Mouse (Mus musculus): ENCODE data around the gene Amer3.
"Not testable (repeated sequence)": the region's sequence is repeated elsewhere in the genome, so short reads cannot be mapped to it uniquely, and the experiment has no call there.

Gene Amer3

DNA sequence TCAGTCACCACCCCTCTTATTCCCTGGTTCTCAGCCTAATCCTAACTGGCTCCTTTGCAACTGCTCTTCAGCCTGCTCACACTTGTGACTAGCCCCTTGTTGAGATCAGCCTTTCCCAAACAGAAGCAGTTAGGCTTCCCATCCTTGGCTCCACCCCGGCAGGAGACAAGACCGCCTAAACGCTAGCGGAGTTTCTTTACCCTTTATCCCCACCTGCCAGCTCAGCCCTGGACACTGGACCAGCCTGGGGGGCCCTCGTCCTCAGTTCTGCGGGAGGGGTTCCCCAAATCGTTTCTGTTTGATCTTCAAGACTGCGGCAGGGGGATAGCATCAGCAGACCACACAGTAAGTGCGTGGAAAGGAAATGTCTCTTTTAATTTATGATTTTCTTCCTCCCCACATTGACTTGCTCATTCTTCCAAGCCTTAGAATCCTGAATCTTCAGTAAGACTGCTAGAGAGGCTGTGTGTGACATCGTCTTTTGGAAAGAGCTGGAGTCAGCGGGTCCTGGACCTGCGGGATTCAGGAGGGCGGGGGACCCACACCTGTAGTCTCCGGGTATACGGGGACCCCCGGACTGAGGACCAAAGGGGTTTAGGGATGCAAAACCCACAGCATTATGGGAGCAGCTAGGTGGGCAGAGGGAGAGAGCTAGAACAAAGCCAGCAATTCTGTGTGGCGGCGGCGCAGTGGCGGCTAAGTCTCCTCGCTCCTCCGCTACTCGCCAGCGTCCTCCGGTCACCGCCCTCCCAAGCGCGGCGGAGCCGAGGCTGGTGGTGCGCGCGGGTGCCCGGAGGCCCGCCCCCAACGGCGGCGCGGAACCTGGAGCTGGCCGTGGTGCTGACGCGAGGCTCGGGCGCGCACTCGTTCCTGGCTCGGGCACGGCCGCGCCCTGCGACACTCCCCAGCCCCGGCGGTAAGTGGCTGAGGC, at the start of gene Amer3:
TSS of gene Amer3 (plus strand) at position 807 of the 931 bp plus-strand sequence.
- peak; percentile 70 for DNase-seq (ENCODE audit: low spot score)

DNA sequence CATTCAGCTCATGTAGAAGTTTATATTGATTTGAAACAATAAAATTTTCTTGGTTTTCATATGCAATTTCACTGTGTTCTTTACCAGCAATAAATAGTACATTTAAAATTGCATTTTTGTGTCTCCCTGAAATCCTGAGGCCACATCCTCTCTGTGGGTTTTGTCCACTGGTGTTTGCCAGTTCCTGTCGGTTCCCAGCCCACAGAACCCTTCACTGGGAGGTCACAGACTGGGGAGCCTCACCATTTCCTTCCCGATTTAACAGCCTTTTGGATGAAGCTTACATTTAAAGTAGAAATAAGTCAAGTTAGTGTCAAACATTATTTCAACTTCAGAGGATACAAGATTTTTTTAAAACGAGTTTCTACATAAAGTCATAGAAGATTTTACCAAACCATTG, 44.9 kb upstream of the Amer3 start:
- not testable (repeated sequence) for DNase-seq (ENCODE audit: low spot score)

DNA sequence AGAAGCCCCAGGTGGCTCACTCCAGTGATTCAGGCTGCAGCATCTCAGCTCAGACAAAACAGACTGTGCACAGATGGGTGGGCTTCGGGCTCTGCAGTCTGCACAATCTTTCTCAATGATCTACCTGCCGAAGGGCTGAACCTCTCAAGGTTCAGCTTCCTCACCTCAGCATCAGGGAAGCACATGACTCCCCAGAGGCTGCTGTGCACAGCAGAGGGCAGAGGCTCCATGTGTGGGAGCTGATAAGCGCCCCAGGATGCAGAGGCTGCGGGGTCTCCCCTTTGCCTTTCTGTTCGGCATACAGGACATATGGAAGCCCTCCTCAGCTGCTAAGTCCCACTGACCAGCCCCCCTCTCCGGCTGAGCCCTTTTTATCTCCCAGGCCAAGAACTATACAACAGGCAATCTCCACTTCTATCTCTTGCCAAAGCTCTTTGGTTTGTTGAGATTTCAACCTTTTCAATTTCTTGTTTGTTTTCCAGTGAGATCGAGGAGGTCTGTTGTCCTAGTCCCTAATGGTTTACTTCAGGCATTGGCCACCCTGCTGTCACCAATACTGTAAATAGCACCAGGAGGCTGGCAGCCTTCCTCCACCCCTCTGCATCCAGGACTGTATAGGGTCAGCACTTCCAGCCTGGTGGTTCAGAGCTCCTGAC, 44.3 kb upstream of the Amer3 start, which contains the start of gene Cfc1:
TSS of gene Cfc1 (plus strand) at position 606 of the 656 bp plus-strand sequence.
- DNase-seq (ENCODE audit: low spot score): not testable (repeated sequence)

DNA sequence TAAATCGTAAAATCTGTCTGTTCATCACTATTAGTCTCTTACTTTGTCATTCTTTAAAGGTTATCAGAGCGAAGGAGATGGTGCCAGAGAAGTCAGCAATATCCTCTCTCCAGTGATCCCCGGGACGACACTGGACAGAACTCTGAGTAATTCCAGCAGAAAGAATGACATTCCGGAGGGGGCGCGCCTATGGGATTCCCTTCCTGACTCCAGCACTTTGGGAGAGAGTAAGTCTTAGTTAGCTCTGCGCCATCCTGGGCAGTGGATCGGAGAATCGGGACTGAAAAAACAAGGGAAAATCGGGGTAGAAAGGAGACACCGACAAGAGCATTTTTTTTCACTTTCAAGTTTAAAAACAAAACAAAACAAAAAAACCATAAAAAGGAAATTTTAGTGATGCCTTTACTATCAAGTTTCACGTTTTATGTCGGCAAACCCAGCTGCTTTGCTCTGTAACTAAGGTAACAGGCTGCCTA, 43.1 kb upstream of the Amer3 start:
- no peak for DNase-seq (ENCODE audit: low spot score)

DNA sequence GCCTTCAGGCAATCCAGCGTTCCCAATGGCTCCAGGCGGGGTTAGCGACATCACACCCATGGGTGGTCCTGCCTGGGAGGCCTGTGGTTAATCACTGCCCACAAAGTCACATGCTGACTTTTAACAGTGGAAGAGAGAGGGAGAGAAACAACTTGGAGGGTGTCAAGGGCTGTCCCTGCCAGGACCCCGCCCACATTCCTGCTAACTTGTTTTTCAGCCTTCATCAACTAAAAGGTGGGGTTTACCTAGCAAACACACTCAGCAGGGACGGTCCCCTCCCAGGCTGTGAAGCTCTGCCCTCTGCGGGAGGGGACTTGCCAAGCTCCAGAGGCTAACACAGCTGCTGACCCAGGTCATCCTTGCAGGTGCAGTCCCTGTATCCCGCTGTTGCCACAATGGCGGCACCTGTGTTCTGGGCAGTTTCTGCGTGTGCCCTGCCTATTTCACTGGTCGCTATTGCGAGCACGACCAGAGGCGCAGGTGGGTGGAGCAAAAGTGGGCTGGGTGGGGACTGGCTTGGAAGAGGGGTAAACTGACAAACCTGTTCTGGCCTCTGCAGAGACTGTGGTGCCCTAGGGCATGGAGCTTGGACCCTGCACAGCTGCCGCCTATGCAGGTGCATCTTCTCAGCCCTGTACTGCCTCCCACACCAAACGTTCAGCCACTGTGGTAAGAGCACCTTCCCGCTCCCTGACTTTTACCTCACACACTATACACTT, 42.5 kb upstream of the Amer3 start:
- DNase-seq (ENCODE audit: low spot score): peak; percentile 55

DNA sequence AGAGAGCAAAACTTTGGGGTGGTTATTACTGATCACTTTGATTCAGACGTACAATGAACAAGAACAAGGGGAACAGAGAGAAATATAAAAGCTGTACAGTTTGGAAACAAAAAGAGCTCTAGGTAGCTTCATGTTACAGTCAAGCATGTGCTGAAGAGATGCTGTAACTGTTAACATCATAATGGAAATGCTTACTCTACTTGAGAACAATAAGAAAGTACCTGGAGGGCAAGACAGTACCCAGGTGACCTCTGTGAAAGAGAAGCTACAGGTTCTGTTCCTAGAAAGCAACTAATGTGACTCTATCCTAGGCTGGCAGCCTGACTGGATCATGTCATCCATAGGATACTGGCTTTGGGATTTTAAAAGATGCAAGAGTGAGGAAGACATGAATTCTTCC, 32.4 kb upstream of the Amer3 start:
- DNase-seq (ENCODE audit: low spot score): no peak

DNA sequence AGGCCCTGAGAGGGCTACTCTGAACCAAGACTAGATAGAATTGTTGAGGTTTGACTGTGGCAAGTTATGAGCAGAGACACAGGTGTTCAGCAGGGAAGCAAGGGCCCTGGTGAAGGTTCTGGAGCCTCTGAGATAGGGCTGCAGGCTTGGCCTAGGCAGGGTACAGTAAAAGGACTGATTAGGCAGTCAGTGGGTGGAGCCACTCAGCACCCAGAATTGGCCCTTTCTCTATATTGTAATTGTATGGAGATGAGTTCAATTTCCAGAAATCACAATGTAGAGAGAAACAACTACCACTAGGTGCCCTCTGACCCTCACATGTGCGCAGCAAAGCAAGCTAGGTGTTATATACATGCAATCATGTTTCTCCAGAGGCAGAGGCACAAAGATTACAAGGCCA, 25.8 kb upstream of the Amer3 start:
- DNase-seq (ENCODE audit: low spot score): no peak

DNA sequence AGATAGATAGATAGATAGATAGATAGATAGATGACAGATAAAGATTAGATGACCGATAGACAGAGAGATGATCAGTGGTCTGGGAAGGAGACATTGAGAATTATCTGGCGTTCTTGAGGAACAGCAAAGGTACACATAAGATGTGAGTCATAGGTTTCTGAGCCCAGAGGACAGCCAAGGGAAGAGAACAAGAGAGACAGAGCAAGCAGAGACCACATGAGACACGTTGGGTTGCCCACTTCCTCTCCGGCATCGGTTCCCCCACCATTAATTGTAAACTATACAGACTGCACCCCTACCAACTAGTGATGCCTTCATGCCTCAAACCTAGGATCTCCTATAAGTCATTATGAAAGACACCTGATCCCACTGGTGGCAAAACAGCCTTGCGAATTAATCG, 25.2 kb upstream of the Amer3 start:
- no peak for DNase-seq (ENCODE audit: low spot score)

DNA sequence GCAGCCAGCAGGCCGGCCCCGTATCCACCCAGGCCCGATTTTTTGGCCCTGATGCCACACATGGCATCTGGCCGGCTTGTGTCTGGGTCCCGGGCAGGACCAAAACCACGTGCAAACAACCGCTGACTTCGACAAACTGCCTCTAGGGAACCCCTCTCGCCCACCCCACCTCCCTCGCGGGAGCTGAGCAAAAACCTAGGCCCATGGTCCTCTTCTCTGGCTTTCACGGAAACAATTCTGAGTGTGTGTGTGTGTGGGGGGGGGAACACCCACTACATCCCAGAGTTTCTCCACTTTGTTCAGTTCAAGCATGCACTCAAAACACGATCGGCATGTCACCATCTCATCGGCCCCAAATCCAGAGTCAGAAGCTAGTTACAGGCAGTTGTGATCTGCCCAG, 18.6 kb upstream of the Amer3 start, which contains the start of gene Prss40:
TSS of gene Prss40 (minus strand) at position 101 of the 400 bp plus-strand sequence.
- DNase-seq (ENCODE audit: low spot score): no peak

DNA sequence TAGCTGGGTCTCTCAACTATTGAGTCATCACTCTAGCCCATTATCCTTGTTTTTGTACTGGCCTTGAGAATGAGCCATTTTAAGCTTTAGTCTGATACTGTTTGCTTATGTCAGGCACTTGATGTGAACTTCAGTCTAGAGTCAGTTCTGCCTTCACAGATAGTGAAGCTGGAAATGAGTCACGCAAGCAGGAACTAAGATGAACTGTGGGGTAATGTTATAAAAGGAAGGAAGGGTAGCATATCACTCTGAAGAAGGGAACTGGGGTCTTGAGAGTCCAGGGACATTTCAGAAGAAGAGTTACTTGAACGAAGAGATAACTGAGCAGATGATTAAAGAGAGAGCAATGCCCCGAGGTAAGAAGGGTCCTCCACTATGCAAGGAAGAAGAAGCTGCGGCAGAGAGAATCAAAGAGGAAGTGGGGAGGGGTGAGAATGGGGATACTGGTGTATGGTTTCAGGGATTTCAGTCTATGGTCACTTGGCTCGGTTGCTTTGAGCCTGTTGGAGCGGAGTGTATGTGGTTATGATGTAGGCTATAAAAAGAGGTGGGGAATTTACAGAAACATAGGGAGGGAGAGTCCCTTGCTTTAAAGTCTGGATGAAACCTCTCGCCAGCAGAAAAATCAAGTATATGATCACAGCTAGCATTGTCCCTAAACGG, 14.9 kb upstream of the Amer3 start:
- no peak for DNase-seq (ENCODE audit: low spot score)

DNA sequence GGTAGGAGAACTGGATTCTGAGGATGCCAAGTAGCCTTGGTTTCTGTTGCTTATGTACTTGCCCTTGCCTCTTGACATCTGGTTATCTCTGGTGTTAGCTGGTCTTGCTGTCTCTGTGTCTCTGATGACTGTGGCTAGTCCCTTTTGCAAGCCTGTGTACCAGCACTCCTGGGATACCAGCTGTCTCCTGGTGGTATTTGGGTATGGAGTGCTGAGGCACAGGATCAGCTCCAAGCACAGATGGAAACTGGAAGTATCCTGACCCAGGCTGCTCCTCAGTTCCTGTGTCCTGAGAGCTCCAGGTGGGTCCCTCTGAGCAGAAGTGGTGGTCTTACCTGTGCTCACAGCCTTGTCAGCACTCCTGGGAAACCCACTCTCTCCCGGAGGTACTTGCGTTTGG, 11.3 kb upstream of the Amer3 start:
- DNase-seq (ENCODE audit: low spot score): no peak

DNA sequence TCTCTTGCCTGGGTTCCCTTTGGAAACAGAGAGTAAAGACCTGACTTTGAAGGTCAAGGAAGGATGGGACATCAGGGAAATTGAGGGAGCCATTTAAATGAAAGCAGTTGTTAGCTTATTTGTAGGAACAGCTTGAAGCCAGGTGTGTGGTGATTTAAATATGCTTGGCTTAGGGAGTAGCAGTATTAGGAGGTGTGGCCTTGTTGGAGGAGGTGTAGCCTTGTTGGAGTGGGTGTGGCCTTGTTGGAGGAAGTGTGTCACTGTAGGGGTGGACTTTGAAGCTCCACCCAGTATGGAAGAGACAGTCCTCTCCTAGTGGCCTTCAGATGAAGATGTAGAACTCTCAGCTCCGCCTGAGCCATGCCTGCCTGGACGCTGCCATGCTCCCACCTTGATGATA, 9.6 kb upstream of the Amer3 start:
- DNase-seq (ENCODE audit: low spot score): no peak

DNA sequence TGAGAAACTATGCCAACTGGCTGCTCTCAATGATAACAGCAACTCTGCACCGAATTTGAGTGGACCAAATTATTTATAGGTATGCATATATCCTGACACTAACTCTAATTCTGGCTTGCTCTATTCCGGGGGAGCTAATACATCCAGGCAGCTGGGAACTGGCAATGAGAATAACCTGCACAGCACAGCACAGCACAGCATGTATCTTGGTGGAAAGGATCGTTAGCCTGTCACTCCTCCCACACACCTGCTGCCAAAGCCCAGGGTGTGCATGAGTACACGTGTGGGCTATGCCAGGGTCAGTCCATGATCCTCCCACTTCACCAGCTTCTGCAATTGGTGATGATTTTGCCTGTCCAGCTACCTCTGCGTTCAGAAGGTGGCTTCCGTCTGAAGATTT, 8.0 kb upstream of the Amer3 start:
- DNase-seq (ENCODE audit: low spot score): no peak

DNA sequence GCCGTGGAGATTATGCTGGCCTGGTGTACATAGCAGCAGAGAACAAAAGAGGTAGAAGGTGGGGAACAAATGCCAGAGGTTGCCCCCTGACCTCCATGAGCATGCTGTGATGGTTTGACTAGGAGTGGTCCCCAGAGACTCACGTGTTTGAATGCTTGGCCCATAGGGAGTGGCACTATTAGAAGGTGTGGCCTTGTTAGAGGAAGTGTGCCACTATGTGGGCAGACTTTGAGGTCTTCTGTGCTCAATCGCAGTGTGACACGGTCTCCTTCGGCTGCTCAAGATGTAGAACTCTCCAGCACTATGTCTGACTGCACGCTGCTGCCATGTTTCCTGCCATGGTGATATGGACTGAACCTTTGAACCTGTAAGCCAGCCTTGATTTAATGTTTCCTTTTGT, 6.2 kb upstream of the Amer3 start:
- no peak for DNase-seq (ENCODE audit: low spot score)

DNA sequence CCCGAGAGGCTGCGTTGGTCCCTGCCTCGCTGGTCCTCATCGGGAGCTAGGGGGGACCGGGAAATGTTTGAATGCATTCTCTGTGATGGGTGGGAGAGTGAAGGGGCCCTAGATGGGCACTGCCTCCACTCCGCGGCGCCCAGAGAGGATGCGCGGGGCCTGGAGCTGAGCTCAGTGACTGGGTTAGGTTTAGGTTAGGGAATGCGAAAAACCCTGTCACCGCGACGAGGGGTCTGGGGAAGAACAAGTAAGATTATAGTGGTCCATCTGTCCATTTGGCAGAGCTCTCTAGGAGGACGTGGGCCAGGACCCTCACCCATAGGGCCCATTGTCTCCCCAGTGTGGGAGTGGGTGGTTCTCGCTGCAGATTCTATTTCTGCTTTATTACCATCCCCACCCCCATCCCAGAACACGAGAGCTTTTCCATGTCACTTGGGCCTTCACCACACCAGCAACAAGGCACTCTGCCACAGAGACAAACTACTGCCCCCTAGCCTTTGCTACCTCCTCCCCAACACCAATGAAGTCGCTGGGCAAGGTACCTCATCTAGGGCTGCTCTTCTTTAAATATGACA, 412 bp downstream of the Amer3 start:
- no peak for DNase-seq (ENCODE audit: low spot score)

DNA sequence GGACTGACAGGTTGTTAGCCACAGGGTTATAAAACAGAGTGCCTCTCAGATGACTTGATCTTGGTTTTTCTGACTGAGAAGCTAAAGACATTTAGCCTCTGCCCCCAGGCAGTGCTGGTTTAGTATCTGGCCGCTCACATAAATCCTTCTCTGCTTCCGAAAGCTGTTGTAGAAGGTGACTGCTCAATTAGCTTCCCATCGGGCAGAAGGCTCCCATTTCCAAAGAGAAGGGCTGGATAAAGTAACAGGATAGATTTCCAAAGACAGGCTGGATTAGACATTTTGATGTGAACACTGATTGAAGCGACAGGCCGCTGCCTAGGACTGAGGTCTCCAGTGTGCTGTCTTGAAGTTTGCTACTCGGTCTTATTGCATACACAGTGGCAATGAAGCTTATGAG, 2.8 kb downstream of the Amer3 start:
- DNase-seq (ENCODE audit: low spot score): no peak

DNA sequence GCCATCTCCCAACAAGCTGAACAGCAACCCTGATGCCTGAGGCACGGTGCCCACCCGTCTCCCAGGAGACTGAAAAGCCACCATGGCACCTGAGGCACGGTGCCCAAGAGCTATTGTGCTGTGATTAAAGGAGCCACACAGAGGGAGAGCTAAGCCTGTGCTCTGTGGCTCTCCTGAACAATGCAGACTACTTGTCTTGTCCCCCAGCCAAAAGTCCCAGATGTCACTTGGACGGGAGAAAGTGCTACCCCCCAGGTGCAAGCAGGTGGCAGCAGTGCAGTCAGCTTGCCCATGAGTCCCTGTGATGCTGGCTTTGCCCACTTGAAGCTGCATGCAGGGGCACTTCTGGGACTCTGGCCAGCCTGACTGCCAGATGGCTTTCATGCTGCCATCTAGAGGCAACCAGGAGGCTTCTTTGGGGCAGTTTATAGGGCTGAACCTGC, 4.4 kb downstream of the Amer3 start:
- DNase-seq (ENCODE audit: low spot score): no peak

DNA sequence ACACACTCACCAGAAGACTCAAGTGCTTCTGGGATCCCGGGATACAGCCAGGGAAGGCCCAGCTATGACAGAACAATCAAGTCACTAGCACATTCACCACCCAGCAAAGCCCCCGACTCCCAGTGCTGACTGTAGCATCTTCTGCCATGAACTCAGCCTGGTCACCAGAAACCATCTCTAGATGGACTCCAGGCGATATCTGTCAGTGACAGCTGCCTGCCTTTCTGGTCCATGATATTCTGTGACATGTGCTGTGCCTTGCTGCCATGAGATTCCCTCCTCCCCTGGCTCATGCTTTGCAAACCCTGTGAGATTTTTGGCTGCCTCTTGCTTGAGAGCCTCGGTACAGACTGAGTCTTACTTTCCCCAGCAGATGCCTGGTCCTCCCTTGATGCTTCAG, 5.3 kb downstream of the Amer3 start:
- DNase-seq (ENCODE audit: low spot score): no peak

DNA sequence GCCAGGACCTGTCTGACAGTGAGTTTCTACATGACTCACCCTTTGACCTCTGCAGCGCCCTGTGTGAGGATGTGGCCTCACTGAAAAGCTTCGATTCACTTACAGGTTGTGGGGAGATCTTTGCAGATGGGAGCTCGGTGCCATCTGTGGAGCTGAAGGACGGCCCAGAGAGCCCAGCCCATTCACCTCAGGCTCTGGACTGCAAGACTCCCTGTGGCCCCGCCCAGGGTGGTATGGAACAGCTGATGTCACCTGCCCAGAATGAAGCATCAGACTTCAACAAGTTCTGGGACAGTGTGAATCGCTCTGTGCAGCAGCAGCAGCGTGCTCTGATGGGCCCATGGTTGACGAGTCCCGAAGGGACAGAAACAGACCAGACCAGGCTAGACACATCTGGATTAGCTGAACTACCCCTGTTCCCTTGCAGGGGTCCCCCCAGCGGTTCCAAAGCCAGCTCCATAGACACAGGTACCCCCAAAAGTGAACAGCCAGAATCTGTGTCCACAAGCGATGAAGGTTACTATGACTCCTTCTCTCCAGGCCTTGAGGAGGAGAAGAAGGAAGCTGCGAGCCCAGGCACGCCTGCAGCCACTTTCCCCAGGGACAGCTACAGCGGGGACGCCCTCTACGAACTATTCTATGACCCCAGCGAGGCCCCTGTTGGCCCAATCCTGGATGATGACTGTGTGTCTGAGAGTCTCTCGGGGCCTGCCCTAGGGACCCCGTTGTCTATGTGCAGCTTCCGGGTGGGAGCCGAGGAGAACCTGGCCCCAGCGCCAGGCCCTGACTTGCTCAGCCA, 8.0 kb downstream of the Amer3 start:
- no peak for DNase-seq (ENCODE audit: low spot score)

DNA sequence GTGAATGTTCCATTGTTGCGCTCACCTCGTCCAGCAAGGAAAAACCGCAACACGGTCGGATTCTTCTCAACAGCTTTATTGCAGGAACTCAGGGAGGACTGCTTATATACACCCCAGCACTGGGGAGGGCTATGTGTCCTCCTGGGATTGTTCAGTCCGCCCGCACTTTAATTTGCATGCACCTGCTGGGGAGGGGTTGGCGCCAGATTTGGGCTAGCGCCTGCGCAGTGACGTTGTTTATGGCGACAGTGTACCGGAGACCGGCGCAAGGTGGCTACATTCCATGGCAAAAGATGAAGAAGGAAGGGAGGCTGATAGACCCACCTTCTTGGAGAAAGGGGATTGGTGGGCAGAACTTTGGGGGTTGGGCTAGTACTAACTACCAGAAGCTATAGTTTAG, 20.5 kb downstream of the Amer3 start:
- DNase-seq (ENCODE audit: low spot score): no peak
